Mouse (Mus musculus) heart, adult 18-20 months (tissue): ENCODE measurements around the gene Kif3b. TPM values are rescaled to one million over a fixed set of nuclear protein-coding genes. Genes with fewer than 3 reads are reported as not detected.

Experiments used
- DNase-seq, 2 experiments: peaks; one replicate each; pipeline ENCODE4 v3.0.0; 2021 to 2022; ENCODE audit warnings: mixed read lengths in 1 of 2
- total RNA-seq, 2 experiments: library from RNA; stranded (reverse); gene quantifications; 2 replicates each; pipeline ENCODE4 v1.2.3; 2021

The Kif3b gene
- total RNA-seq, 2 experiments from 2014 or later = 7.6 to 8.1 TPM

- DNase-seq = no peak
Observed at GRCm38 (mm10) chr2:153297771-153298170, 6.6 kb downstream of the Kif3b start.

- DNase-seq = no peak
Observed at GRCm38 (mm10) chr2:153298460-153298859, 7.2 kb downstream of the Kif3b start.

GRCm38 (mm10) chr2:153298863-153299262 lies 7.7 kb downstream of the Kif3b start:
- peak; percentile 18 to 55 for DNase-seq

GRCm38 (mm10) chr2:153301123-153301522 lies 9.9 kb downstream of the Kif3b start:
- DNase-seq = no peak

GRCm38 (mm10) chr2:153305240-153305639 lies 14.0 kb downstream of the Kif3b start:
- DNase-seq = peak; percentile 29 to 45

GRCm38 (mm10) chr2:153308586-153308985 lies 17.4 kb downstream of the Kif3b start:
- no peak for DNase-seq

- no peak for DNase-seq
Observed at GRCm38 (mm10) chr2:153309106-153309505, 17.9 kb downstream of the Kif3b start.

GRCm38 (mm10) chr2:153310228-153310627 lies 19.0 kb downstream of the Kif3b start:
- DNase-seq = no peak

- DNase-seq = no peak
Observed at GRCm38 (mm10) chr2:153312884-153313283, 21.7 kb downstream of the Kif3b start.

- DNase-seq = no peak
Observed at GRCm38 (mm10) chr2:153318408-153318807, 27.2 kb downstream of the Kif3b start.

- peak; percentile 19 to 47 for DNase-seq
Observed at GRCm38 (mm10) chr2:153319036-153319643, 27.9 kb downstream of the Kif3b start.

- no peak for DNase-seq
Observed at GRCm38 (mm10) chr2:153325706-153326376, 34.6 kb downstream of the Kif3b start.

- DNase-seq = no peak
Observed at GRCm38 (mm10) chr2:153332271-153332670, 41.1 kb downstream of the Kif3b start.

- no peak for DNase-seq
Observed at GRCm38 (mm10) chr2:153332981-153333380, 41.8 kb downstream of the Kif3b start.

GRCm38 (mm10) chr2:153333822-153334232 lies 42.6 kb downstream of the Kif3b start:
- DNase-seq = no peak

GRCm38 (mm10) chr2:153334281-153334680 lies 43.1 kb downstream of the Kif3b start:
- no peak for DNase-seq

GRCm38 (mm10) chr2:153336117-153336516 lies 44.9 kb downstream of the Kif3b start:
- no peak for DNase-seq

- DNase-seq = no peak
Observed at GRCm38 (mm10) chr2:153338361-153339350, 47.4 kb downstream of the Kif3b start.

- no peak for DNase-seq
Observed at GRCm38 (mm10) chr2:153342166-153342565, 51.0 kb downstream of the Kif3b start.

- no peak for DNase-seq
Observed at GRCm38 (mm10) chr2:153342602-153343001, 51.4 kb downstream of the Kif3b start.

- DNase-seq = no peak
Observed at GRCm38 (mm10) chr2:153343191-153343590, 52.0 kb downstream of the Kif3b start.

GRCm38 (mm10) chr2:153345071-153345453 lies 53.8 kb downstream of the Kif3b start:
- no peak for DNase-seq
